Mouse (Mus musculus) ES-E14 (cell line): ENCODE data around the gene Aadat. TPM values are rescaled to one million over a fixed set of nuclear protein-coding genes. Genes with fewer than 3 reads are reported as not detected.
A peak's percentile ranks its signal among the peaks of the same experiment; 100 is the strongest.

ENCODE experiments used
- DNase-seq: peaks from one replicate; pipeline ENCODE4 v3.0.0-alpha.2; 2013; ENCODE audit warnings: low read depth, low spot score
- H3K27ac ChIP-seq: 2 replicates; pipeline ENCODE4 v1.5.1; 2012; ENCODE audit warnings: low read depth, mild to moderate bottlenecking, low read length, moderate library complexity, mixed read lengths; ENCODE audit not compliant: poor library complexity, insufficient read depth, severe bottlenecking
- H3K36me3 ChIP-seq: 2 replicates; pipeline ENCODE4 v1.6.1; 2012; ENCODE audit warnings: mild to moderate bottlenecking, low read length, moderate library complexity, mixed read lengths; ENCODE audit not compliant: control insufficient read depth, poor library complexity, insufficient read depth, severe bottlenecking
- H3K4me1 ChIP-seq, 2 experiments: fragments of 150-350 bp in 1 of 2; sonication (generic) in 1 of 2; 2 replicates each; pipeline ENCODE4 v1.6.1; 2012; ENCODE audit warnings: low read length in 2 of 2, mild to moderate bottlenecking in 1 of 2, mixed read lengths in 1 of 2; ENCODE audit not compliant: control insufficient read depth in 2 of 2, insufficient read depth in 2 of 2, poor library complexity in 1 of 2
- H3K4me3 ChIP-seq, 2 experiments: fragments of 150-350 bp in 1 of 2; sonication (generic) in 1 of 2; 2 replicates each; pipeline ENCODE4 v1.5.1; 2012; ENCODE audit warnings: low read length in 2 of 2, low read depth in 1 of 2, mild to moderate bottlenecking in 1 of 2, mixed read lengths in 1 of 2; ENCODE audit not compliant: insufficient read depth in 1 of 2, poor library complexity in 1 of 2, severe bottlenecking in 1 of 2
- H3K9ac ChIP-seq: 2 replicates; pipeline ENCODE4 v1.6.1; 2012; ENCODE audit warnings: low read depth, mild to moderate bottlenecking, low read length, mixed read lengths; ENCODE audit not compliant: poor library complexity, insufficient read depth, severe bottlenecking
- H3K9me3 ChIP-seq: fragments of 150-350 bp; sonication (generic); 2 replicates; pipeline ENCODE4 v1.6.1; 2012; ENCODE audit warnings: low read depth, mild to moderate bottlenecking, low read length; ENCODE audit not compliant: control insufficient read depth, insufficient read depth
- CHD2 ChIP-seq: IDR thresholded peaks from 2 replicates; pipeline ENCODE4 v1.6.1; 2014; ENCODE audit warnings: mild to moderate bottlenecking, low read depth, low read length, inconsistent platforms
- HCFC1 ChIP-seq: IDR thresholded peaks from 2 replicates; pipeline ENCODE4 v1.6.1; 2012; ENCODE audit warnings: low read length, inconsistent platforms, borderline replicate concordance; ENCODE audit not compliant: insufficient read depth
- MAFK ChIP-seq: IDR thresholded peaks from 2 replicates; pipeline ENCODE4 v1.6.1; 2014; ENCODE audit warnings: mild to moderate bottlenecking, low read depth, low read length, inconsistent platforms; ENCODE audit not compliant: insufficient read depth
- ZC3H11A ChIP-seq: IDR thresholded peaks from 2 replicates; pipeline ENCODE4 v1.6.1; 2012; ENCODE audit warnings: low read depth, mild to moderate bottlenecking, inconsistent platforms, low read length, borderline replicate concordance
- ZNF384 ChIP-seq: IDR thresholded peaks from 2 replicates; pipeline ENCODE4 v1.6.1; 2012; ENCODE audit warnings: low read depth, low read length, inconsistent platforms
- in situ Hi-C, 2 experiments: fragments of 600-800 bp; cut with MboI; formaldehyde crosslinking; loops; one replicate each; pipeline ENCODE4 v1.15.1; 2025; ENCODE audit warnings: low sequenced_read_pairs in 2 of 2, inconsistent platforms in 1 of 2; ENCODE audit not compliant: unreplicated experiment in 2 of 2
- total RNA-seq: library from RNA; depleted of rRNA; stranded (reverse); fragments of 300-350 nt; gene quantifications from 2 replicates; pipeline ENCODE4 v1.2.3, GENCODE M21; 2012; rRNA removed

Aadat gene
- 0.40 TPM in 1 of 2 replicates, not detected in the other for total RNA-seq

GRCm38 (mm10) chr8:60505653-60506521 is at the start of gene Aadat:
Gene Aadat, plus strand, starts transcription at chr8:60505932.
- Histone ChIP-seq H3K9me3 (no peaks in the 10 kb centered on the region), H3K4me3 (peak within 1 kb of the TSS; percentile 67 to 72), H3K27ac (no peak within 1 kb of the TSS), H3K4me1 (no peaks in the 10 kb centered on the region), H3K36me3 (no peaks in the 10 kb centered on the region), H3K9ac (peak within 1 kb of the TSS; percentile 69)
- TF ChIP-seq ZNF384 (no peak), ZC3H11A (peak; percentile 98)
- DNase-seq: peak; percentile 57
- in situ Hi-C loops: loop anchor here (10.0 to 25.0 kb wide), 3 partner anchors 89 to 981 kb away; partner anchors contain the start of genes Cbr4 (in 1 of the 2) and Hpf1 (in 1 of the 2)

- Histone ChIP-seq H3K4me1 (no peaks in the 10 kb centered on the region), H3K27ac (no peak overlapping the region), H3K9me3 (no peaks in the 10 kb centered on the region), H3K9ac (no peak overlapping the region), H3K4me3 (no peak overlapping the region), H3K36me3 (no peaks in the 10 kb centered on the region)
- in situ Hi-C loops: loop anchor here in 1 of 2 experiments (10.0 kb wide), 1 partner anchor 162 kb away; no protein-coding TSS in a partner anchor
- TF ChIP-seq ZNF384 (no peak), MAFK (no peak), ZC3H11A (peak; percentile 75; the same call in 1 of the 2 replicates)
- peak; percentile 42 for DNase-seq
Measured at GRCm38 (mm10) chr8:60466686-60467335, 38.9 kb upstream of the Aadat start.

- in situ Hi-C loops: no loop called here
- H3K9me3 ChIP-seq: no peaks in the 10 kb centered on the region
- H3K36me3 ChIP-seq: no peaks in the 10 kb centered on the region
- DNase-seq: no peak
- H3K9ac ChIP-seq: no peak overlapping the region
- no peaks in the 10 kb centered on the region for H3K4me1 ChIP-seq
- H3K27ac ChIP-seq: no peak overlapping the region
- TF ChIP-seq ZC3H11A: no peak
- no peak for TF ChIP-seq MAFK
- no peak for TF ChIP-seq ZNF384
- no peak for TF ChIP-seq HCFC1
- no peak for TF ChIP-seq CHD2
- no peak overlapping the region for H3K4me3 ChIP-seq
Measured at GRCm38 (mm10) chr8:60490147-60490546, 15.6 kb upstream of the Aadat start.

- TF ChIP-seq CHD2: no peak
- TF ChIP-seq MAFK: no peak
- no peak for TF ChIP-seq ZNF384
- TF ChIP-seq HCFC1: no peak
- TF ChIP-seq ZC3H11A: no peak
- Histone ChIP-seq H3K36me3 (no peaks in the 10 kb centered on the region), H3K4me1 (no peaks in the 10 kb centered on the region), H3K9ac (no peak overlapping the region), H3K9me3 (no peaks in the 10 kb centered on the region), H3K27ac (no peak overlapping the region), H3K4me3 (no peak overlapping the region)
- no peak for DNase-seq
- in situ Hi-C loops: no loop called here
Measured at GRCm38 (mm10) chr8:60491871-60492270, 13.9 kb upstream of the Aadat start.
